Mouse (Mus musculus) lung, embryonic 15.5 days (tissue): ENCODE measurements at regions not wholly inside any gene's neighbourhood (a gene's known extent, or its start where the extent isn't known, plus 50 kb on each side); places are given as distances from the start of the nearest gene placed in this dataset. TPM values are rescaled to one million over a fixed set of nuclear protein-coding genes. Genes with fewer than 3 reads are reported as not detected.

ENCODE experiments used
- ATAC-seq: fragments of 200-750 bp; cut with Nextera tagmentation; 2 replicates; pipeline ENCODE4 v1.8.0; 2017; ENCODE audit warnings: moderate number of reproducible peaks, borderline replicate concordance; ENCODE audit not compliant: low FRiP score, low TSS enrichment; ENCODE audit errors: extremely low read depth
- H3K27ac ChIP-seq: fragments of 300-500 bp; sonication (generic); 2 replicates; pipeline ENCODE4 v1.5.1; 2015; ENCODE audit warnings: moderate library complexity, mild to moderate bottlenecking, inconsistent platforms
- H3K27me3 ChIP-seq: fragments of 300-500 bp; sonication (generic); 2 replicates; pipeline ENCODE4 v1.6.1; 2015; ENCODE audit warnings: inconsistent platforms
- H3K36me3 ChIP-seq: fragments of 300-500 bp; sonication (generic); 2 replicates; pipeline ENCODE4 v1.6.1; 2015; ENCODE audit warnings: inconsistent platforms
- H3K4me1 ChIP-seq: fragments of 300-500 bp; sonication (generic); 2 replicates; pipeline ENCODE4 v1.6.1; 2015; ENCODE audit warnings: inconsistent platforms
- H3K4me2 ChIP-seq: fragments of 300-500 bp; sonication (generic); 2 replicates; pipeline ENCODE4 v1.6.1; 2015; ENCODE audit warnings: inconsistent platforms, mild to moderate bottlenecking, moderate library complexity
- H3K4me3 ChIP-seq: fragments of 300-500 bp; sonication (generic); 2 replicates; pipeline ENCODE4 v1.5.1; 2015; ENCODE audit warnings: mild to moderate bottlenecking, inconsistent platforms
- H3K9ac ChIP-seq: fragments of 300-500 bp; sonication (generic); 2 replicates; pipeline ENCODE4 v1.6.1; 2015; ENCODE audit warnings: inconsistent platforms
- H3K9me3 ChIP-seq: fragments of 300-500 bp; sonication (generic); 2 replicates; pipeline ENCODE4 v1.6.1; 2016; ENCODE audit warnings: inconsistent platforms
- WGBS: fragments of 180-500 bp; shearing (Covaris S2); methylation state at CpG from one replicate; pipeline ENCODE4 v1.1.7; 2015; 5-methylcytosine and 5-hydroxymethylcytosine counted together
- microRNA-seq: library from miRNA; unstranded; fragments of <30 nt; microRNA quantifications from one replicate; pipeline ENCODE4, GENCODE M21; 2016

GRCm38 (mm10) chr17:64548536-64548935, 52.0 kb upstream of the Man2a1 start:
- ATAC-seq = no peak
- no peak overlapping the region for H3K27ac ChIP-seq
- H3K4me2 ChIP-seq = no peak overlapping the region
- no peaks in the 10 kb centered on the region for H3K9me3 ChIP-seq
- H3K27me3 ChIP-seq = no peaks in the 10 kb centered on the region
- no peak overlapping the region for H3K9ac ChIP-seq
- H3K4me3 ChIP-seq = no peak overlapping the region
- no peaks in the 10 kb centered on the region for H3K36me3 ChIP-seq
- 56% methylated on average over 7 of the region's 7 CpGs for WGBS
- no peaks in the 10 kb centered on the region for H3K4me1 ChIP-seq

GRCm38 (mm10) chr17:64550034-64550433, 50.5 kb upstream of the Man2a1 start:
- Histone ChIP-seq H3K4me2 (no peak overlapping the region), H3K27ac (no peak overlapping the region), H3K9me3 (no peaks in the 10 kb centered on the region), H3K9ac (no peak overlapping the region), H3K4me1 (no peaks in the 10 kb centered on the region), H3K4me3 (no peak overlapping the region), H3K27me3 (no peaks in the 10 kb centered on the region), H3K36me3 (no peaks in the 10 kb centered on the region)
- 51% methylated on average over 6 of the region's 6 CpGs for WGBS
- no peak for ATAC-seq

Small RNA genes in the stretch of these regions (microRNA-seq; reads per million reads assigned to microRNA genes)
- gene Mir6420 = not detected
